Comparison of ENCODE assay signal across 13 mouse cellular contexts in the genomic region with DNA sequence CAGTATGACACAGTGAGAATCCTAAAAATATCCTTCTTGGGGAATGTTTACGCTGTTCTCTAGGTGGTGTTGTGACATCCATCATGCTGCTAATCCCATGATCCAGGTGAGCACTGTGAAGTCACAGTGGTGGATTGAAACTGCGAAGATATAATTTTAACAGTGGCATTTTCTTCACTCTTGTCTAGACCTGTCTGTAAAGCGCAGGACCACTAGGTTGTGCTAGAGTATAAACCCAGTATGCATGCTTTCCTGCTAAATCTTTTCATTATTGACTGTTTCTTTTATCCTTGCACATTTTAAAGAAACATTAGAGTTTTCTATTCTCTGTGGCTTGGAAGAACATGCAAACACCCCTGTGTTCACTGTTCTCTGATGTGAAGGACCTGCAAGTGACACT. TPM values are rescaled to one million over a fixed set of nuclear protein-coding genes. Genes with fewer than 3 reads are reported as not detected.
DNase-seq lines count a peak whose midpoint lies in the region; ATAC-seq and TF ChIP-seq lines count a peak whose summit lies in the region.
"Had no signal": no experiment of that assay in that cellular context is flagged by ENCODE, and none has a peak within 500 bp of the region (broad histone marks: within the 10 kb centered on the region; RNA-seq: fewer than 3 reads in every experiment).

No protein-coding gene starts in this region.

- peak; percentile 56 for TF ChIP-seq CTCF in gastrocnemius, adult 2 months (IDR thresholded peaks at IDR 0.05)
- TF ChIP-seq CTCF in liver, embryonic 14.5 days (IDR thresholded peaks at IDR 0.05; ENCODE audit: low read depth), result 0 out of 2 replicates have a peak, but pooled peaks have one; percentile 8
- peak; percentile 81 for TF ChIP-seq CTCF in forebrain, postnatal 0 days (IDR thresholded peaks at IDR 0.05; ENCODE audit: low read depth)

- no peaks in the 10 kb centered on the region for H3K27me3 ChIP-seq in liver, embryonic 14.5 days (ENCODE audit: control insufficient read depth, insufficient read depth, low read length)
- H3K27me3 ChIP-seq in forebrain, postnatal 0 days (ENCODE audit: insufficient read depth, low read length), result no peaks in the 10 kb centered on the region
- H3K27me3 ChIP-seq: liver, embryonic 13.5 days; midbrain, embryonic 12.5 days had no signal

- no peak overlapping the region for H3K4me2 ChIP-seq in liver, embryonic 14.5 days (ENCODE audit: low read depth)
- H3K4me2 ChIP-seq in forebrain, postnatal 0 days (ENCODE audit: low read depth), result no peak overlapping the region
- H3K4me2 ChIP-seq: liver, embryonic 13.5 days; midbrain, embryonic 12.5 days had no signal

- no peaks in the 10 kb centered on the region for H3K9me3 ChIP-seq in liver, embryonic 14.5 days (ENCODE audit: control insufficient read depth, low read length)
- H3K9me3 ChIP-seq in forebrain, postnatal 0 days (ENCODE audit: low read length), result no peaks in the 10 kb centered on the region
- H3K9me3 ChIP-seq: liver, embryonic 13.5 days; midbrain, embryonic 12.5 days had no signal

- DNase-seq in gastrocnemius, adult 2 months, result no peak
- no peak for DNase-seq in gastrocnemius, postnatal 14 days
- no peak for DNase-seq in liver, embryonic 14.5 days (ENCODE audit: low read depth in 3 of 3, low spot score in 3 of 3)
- no peak for DNase-seq in liver
- DNase-seq in NIH3T3 (ENCODE audit: low read depth), result peak; percentile 2
- DNase-seq in forebrain, postnatal 0 days, result peak; percentile 78
- no peak for DNase-seq in lung, postnatal 4 days
- DNase-seq: cerebellum, adult 11 months; heart, adult 11 months; heart, postnatal 36 days; liver, embryonic 13.5 days had no signal

- intact Hi-C loops in gastrocnemius, adult 2 months (cut with DNase I), result loop anchor here (5.0 to 10.0 kb wide), 2 partner anchors 65 to 373 kb away; no protein-coding TSS in a partner anchor
- intact Hi-C loops in gastrocnemius, postnatal 14 days (cut with DNase I; ENCODE audit: low total_unique reads), result no loop called here

- no peak overlapping the region for H3K27ac ChIP-seq in gastrocnemius, adult 2 months
- no peak overlapping the region for H3K27ac ChIP-seq in liver, embryonic 14.5 days
- no peak overlapping the region for H3K27ac ChIP-seq in forebrain, postnatal 0 days (ENCODE audit: low read depth, low read length)
- H3K27ac ChIP-seq: liver, embryonic 13.5 days; midbrain, embryonic 12.5 days had no signal

- ATAC-seq in liver, embryonic 14.5 days (ENCODE audit: insufficient read depth), result no peak
- ATAC-seq in forebrain, postnatal 0 days, result peak; percentile 73

- no peak for TF ChIP-seq EP300 in liver, embryonic 14.5 days (IDR thresholded peaks at IDR 0.05; ENCODE audit: low read depth)

- no peaks in the 10 kb centered on the region for H3K36me3 ChIP-seq in liver, embryonic 14.5 days (replicated peaks; ENCODE audit: control insufficient read depth, insufficient read depth, low read depth)
- no peaks in the 10 kb centered on the region for H3K36me3 ChIP-seq in forebrain, postnatal 0 days (ENCODE audit: insufficient read depth)
- H3K36me3 ChIP-seq: liver, embryonic 13.5 days; midbrain, embryonic 12.5 days had no signal

- WGBS in liver, embryonic 14.5 days (ENCODE audit: insufficient replicate concordance), result 57% methylated on average over 3 of the region's 3 CpGs
- 74% methylated on average over 3 of the region's 3 CpGs for WGBS in forebrain, postnatal 0 days

- H3K4me3 ChIP-seq in gastrocnemius, adult 2 months, result no peak overlapping the region
- no peak overlapping the region for H3K4me3 ChIP-seq in liver, embryonic 14.5 days (ENCODE audit: insufficient read depth in 1 of 2, low read depth in 2 of 2, low read length in 2 of 2)
- no peak overlapping the region for H3K4me3 ChIP-seq in forebrain, postnatal 0 days (ENCODE audit: low read depth, low read length)
- H3K4me3 ChIP-seq: erythroblast, embryonic 14.5 days; liver, embryonic 13.5 days; midbrain, embryonic 12.5 days had no signal

- H3K4me1 ChIP-seq in liver, embryonic 14.5 days (replicated peaks; ENCODE audit: control insufficient read depth in 2 of 2, insufficient read depth in 2 of 2, low read length in 1 of 2), result no peaks in the 10 kb centered on the region
- no peaks in the 10 kb centered on the region for H3K4me1 ChIP-seq in forebrain, postnatal 0 days (ENCODE audit: insufficient read depth)
- H3K4me1 ChIP-seq: liver, embryonic 13.5 days; midbrain, embryonic 12.5 days had no signal

- no peak overlapping the region for H3K9ac ChIP-seq in liver, embryonic 14.5 days (replicated peaks)
- H3K9ac ChIP-seq in forebrain, postnatal 0 days, result no peak overlapping the region
- H3K9ac ChIP-seq: liver, embryonic 13.5 days; midbrain, embryonic 12.5 days had no signal

RNA-seq across cellular contexts. Expression of a gene that starts 57.8 kb away (rescaled TPM):
- total RNA-seq in gastrocnemius, adult 2 months (2021), result 10 to 100 TPM; 11.6 to 38.5 TPM
- total RNA-seq in gastrocnemius, postnatal 14 days (2021), result 1 to 10 TPM; 9.4 to 9.7 TPM
- not detected in 2 replicates for polyA plus RNA-seq in liver, embryonic 14.5 days (2012; rRNA removed)
- not detected in 2 replicates for polyA plus RNA-seq in liver, embryonic 14.5 days (2014; fragmentation: Nextera tagmentation; extraction: Ambion mirVana)
- total RNA-seq in forebrain, postnatal 0 days (2014; rRNA removed), result 0.43 and 0.62 TPM in 2 replicates
- polyA plus RNA-seq in forebrain, postnatal 0 days (2015; fragmentation: Nextera tagmentation; extraction: Ambion mirVana), result 0.09 and 0.15 TPM in 2 replicates
- polyA plus RNA-seq: erythroblast, embryonic 14.5 days; liver, embryonic 13.5 days had no signal

Comparison
In these comparisons a context has a peak if more than half of its experiments do, and no peak if none do; other contexts are left out.
1. DNase-seq: peak in NIH3T3 (single experiment) and forebrain, postnatal 0 days (single experiment); none in gastrocnemius, adult 2 months (single experiment), gastrocnemius, postnatal 14 days (single experiment), liver, embryonic 14.5 days (0 of 3), liver (single experiment) and lung, postnatal 4 days (0 of 2).
2. CTCF ChIP-seq: peak in every context shown above with its lines; median percentile 81 in forebrain, postnatal 0 days; 56 in gastrocnemius, adult 2 months; 8 in liver, embryonic 14.5 days.